Mouse (Mus musculus): ENCODE data around the gene Slc25a11.
A peak's percentile ranks its signal among the peaks of the same experiment; 100 is the strongest.

The Slc25a11 gene

DNA sequence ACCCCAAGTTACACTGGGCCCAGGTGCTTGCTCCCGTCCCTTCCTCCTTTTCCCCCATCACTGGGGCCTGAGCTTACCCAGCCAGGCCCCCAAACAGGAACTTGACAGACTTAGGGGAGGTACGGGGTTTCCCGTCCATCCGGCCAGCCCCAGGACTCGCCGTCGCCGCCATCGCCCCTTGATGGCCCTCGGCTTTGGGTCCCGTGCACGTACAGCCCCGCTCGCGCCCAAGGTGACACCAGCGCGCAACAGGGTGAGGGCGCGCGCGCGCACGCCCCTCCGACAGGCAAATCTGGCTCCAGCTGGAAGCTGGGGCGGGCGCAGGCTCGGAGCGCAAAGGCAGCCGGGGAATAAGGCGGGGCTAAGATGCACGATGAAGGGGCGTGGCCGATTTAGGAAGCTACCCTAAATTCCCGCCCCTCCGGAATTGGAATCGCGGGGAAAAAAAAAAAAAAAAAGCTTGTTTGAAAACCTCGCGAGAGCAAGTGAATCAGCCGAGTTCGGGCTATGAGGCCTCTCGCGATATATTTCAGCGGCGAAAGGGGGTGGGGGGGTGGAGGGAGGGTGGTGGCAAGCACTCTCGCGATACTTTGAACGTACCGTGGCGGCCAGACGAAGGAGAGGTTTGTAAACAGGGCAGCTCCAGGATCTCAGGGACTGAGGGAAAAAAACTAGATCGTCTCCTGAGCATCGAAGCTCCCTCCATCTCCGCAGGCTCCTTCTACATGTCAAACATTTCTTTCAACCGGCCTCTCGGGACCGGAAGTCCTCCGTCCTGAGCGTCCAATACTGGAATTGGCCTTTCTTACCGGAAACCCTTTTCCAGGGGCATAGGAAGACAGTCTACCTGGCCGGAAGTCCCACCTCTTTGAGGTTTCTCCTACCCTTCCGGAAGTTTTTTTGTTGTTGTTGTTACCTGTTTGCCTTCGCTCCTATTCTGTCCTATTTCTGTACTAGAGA lies at the start of gene Slc25a11, which contains the start of gene Rnf167:
TSS of gene Slc25a11 (minus strand) at position 789 of the 960 bp plus-strand sequence.
TSS of gene Rnf167 (plus strand) at position 545 of the 960 bp plus-strand sequence.
- peak; percentile 99 for DNase-seq

DNA sequence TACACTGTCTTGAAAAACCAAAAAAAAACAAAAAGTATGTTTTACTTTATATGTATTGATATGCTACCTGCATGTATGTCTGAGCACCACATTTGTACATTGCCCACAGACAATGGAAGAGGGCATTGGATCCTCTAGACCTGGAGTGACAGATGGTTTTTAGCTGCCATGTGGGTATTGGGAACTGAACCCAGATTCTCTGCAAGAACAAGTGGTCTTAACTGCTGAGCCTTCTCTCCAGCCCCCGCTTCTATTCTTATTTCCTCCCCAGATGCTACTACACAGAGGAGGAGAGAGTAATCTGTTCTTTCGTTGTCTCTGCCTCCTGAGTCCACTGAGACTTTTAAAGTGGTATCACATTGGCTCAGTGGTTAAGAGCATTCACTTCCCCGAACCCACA lies 46.2 kb upstream of the Slc25a11 start:
- no peak for DNase-seq

GRCm38 (mm10) chr11:70689578-70689977 lies 42.3 kb upstream of the Slc25a11 start:
- DNase-seq = peak; percentile 52

- no peak for DNase-seq
Measured at GRCm38 (mm10) chr11:70688372-70688771, 41.1 kb upstream of the Slc25a11 start.

- DNase-seq = peak; percentile 94
Measured at GRCm38 (mm10) chr11:70687601-70688199, 40.4 kb upstream of the Slc25a11 start, which contains the start of gene Camta2. Camta2 (minus strand) TSS chr11:70688105.

DNA sequence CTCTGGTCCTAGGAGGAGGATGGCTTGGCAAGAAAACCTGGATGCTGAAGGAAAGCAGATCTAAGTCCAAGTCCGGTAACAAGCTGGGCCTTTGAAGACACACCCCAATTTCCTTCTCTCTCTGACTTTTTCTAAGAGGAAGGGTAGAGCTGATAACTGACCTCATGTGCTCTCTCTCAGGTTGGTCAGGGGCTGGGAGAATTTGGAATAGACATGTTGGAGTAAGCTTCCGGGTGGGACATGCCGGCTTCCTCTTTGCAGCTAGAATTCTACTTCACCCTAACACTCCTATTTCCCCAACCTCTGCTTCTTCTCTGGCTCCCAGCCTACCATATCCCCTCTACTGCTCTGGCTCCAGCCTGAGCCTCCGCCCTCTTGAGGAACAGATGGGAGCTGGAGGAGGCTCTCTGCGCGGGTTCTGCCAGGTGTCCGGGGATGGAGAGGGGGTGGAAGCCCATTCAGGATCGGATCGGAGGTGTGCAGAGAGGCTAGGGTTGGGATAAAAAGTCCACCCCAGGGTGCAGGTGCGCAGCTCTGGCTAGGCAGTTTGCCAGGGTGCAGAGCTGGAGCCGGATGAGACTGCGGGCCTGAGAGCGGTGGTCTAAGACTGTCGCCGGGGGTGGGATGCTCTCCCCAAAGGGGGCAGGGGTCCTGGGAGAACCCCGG lies 39.8 kb upstream of the Slc25a11 start:
- peak; percentile 45 for DNase-seq

GRCm38 (mm10) chr11:70683640-70684039 lies 36.4 kb upstream of the Slc25a11 start:
- DNase-seq = no peak

- peak; percentile 30 for DNase-seq
Measured at GRCm38 (mm10) chr11:70681897-70682581, 34.8 kb upstream of the Slc25a11 start.

GRCm38 (mm10) chr11:70681170-70681569 lies 33.9 kb upstream of the Slc25a11 start:
- DNase-seq = no peak

- DNase-seq = no peak
Measured at GRCm38 (mm10) chr11:70679894-70680293, 32.6 kb upstream of the Slc25a11 start.

DNA sequence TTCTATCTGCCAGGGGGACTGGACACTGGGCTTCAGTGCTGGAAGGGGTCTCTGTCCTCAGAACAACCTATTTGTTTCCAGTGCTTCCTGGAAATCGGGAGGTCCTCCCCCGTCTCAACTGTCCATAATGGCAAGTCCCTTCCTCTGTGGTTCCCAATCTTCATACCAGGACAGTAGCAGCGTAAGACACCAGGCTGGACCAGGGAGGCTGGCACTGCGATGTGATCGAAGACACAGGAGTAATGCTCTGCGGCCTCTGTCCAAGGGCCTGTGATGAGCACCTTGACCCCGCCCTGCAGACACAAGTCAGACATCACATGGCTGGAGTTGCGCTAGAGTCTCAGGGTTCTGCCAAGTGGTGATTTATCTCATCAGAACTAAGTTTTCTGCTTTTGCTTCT lies 32.1 kb upstream of the Slc25a11 start:
- DNase-seq = no peak

DNA sequence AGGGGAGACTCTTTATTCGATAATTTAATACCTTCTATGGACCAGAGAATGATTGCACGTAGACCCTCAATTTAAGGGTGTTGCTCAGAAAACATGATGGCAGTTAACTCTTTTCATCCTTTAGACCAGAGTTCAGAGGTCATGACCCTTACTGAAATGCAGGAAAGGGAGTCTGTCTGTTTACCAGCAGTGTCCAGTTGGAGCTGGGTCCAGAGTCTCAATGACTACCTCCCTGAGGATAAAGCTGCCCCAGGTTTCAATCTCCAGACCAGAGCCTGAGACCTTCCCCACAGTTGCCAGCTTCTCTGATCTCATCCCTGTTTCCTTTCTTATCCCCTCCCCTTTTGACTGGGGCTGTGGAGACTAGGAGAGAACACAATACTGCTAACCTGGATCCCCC lies 31.3 kb upstream of the Slc25a11 start:
- no peak for DNase-seq

DNA sequence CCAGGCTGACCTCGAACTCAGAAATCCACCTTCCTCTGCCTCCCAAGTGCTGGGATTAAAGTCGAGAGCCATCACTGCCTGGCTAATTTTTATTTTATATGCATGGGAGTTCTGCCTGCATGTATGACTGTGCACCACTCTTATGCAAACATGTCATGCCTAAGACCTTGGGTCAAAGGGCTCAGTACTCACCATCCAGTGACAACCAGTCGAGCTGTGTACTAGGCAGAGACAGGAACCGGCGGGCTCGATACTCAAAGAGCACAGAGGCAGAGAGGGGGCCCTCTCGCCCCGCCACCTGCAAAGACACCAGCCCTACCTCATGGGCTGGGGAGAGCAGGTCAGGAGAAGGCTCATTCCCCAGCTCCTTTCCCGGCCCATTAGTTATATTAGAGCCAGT lies 30.8 kb upstream of the Slc25a11 start:
- DNase-seq = no peak

DNA sequence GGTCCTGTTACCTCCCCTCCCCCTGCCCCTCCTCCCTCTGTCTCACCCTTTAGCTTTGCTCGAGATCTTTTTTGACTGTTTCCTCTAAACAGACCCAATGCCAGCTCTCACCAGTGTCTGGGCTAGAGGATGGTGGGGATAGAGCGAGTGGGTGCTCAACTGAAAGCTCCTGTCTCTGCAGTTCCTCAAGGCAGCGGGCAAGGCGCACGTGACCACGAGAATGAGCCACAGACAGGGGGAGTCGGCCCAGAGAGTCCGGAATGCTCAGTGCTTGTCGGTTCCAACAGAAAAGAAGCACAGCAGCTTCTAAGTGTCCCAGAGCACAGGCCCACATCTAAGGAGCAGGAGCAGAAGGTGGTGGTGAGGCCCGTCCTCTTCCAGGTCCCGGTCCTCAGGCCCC lies 27.2 kb upstream of the Slc25a11 start:
- no peak for DNase-seq

- no peak for DNase-seq
Measured at GRCm38 (mm10) chr11:70674014-70674413, 26.7 kb upstream of the Slc25a11 start.

DNA sequence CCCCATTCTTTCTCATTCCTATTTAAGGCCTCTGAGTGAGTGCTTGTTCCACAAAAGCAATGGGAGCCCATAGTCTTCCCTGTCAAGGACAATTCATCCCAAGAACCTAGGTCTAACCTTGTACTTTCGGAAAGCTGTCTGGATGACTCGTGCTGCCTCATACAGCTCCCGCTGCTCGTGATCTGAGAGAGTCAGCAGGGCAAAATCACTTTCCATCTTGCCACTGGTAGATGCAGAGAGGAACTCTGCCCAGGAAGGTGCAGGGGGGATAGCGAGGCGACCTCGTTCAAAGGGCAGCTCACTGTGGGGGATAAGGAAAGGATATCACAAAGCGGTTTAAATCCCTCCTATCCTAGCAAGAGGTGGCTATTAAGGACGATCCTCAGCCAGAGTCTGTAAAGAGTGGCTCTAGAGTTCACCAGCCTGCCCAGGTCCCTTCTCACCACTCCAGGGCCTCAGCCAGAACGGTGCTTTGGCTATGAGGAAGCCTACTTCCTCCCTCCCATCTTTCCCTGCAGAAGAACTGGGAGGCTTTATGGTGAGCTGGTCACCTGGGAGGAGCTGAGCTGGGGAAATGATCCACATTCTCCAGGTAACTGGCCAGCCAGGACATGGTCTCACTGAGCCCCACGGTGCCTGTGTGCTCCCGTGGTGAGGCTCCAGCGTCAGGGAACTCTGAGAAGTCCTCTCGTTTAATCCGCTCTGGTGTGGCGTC lies 24.2 kb upstream of the Slc25a11 start:
- DNase-seq = peak; percentile 36

- DNase-seq = no peak
Measured at GRCm38 (mm10) chr11:70670483-70670882, 23.2 kb upstream of the Slc25a11 start.

DNA sequence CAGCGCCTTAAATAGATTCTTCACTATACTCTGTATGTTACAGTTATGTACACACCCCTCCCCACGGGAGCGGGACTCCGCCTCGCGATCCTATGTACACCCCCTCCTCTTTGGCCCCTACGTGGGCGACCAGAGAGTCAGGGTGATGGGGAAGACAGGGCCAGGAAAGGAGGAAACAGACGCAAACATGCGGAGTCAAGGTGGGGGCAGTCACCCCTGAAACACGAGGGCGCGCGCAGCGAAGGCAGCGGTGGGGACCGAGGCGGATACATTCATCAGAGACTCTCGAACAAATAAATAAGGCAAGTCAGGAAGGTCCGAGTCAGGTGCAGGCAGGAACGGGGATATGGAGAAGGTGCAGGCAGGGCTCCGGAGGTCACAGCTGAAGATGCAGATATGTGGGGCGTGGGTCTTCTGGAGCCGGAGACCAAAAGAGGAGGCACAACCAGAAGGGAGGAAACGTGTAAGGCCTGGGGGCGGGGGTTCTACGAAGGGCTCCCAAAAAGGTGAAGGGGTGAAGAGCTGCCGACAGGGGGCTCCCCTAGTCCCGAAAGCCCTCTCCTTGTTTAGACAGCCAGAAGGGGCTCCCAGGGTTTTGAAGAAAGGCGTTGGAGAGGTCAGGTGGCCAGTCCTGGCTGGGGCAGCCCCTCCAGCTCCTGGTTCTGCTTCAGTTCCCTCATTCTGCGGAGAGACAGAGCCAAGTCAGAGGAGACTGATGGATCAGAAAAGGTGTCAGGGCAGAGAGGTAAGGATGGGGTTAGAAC lies 22.5 kb upstream of the Slc25a11 start:
- DNase-seq = peak; percentile 78

GRCm38 (mm10) chr11:70668771-70669505 lies 21.7 kb upstream of the Slc25a11 start, which contains the start of gene Spag7:
Spag7 (minus strand) TSS chr11:70669416.
- peak; percentile 99 for DNase-seq

DNA sequence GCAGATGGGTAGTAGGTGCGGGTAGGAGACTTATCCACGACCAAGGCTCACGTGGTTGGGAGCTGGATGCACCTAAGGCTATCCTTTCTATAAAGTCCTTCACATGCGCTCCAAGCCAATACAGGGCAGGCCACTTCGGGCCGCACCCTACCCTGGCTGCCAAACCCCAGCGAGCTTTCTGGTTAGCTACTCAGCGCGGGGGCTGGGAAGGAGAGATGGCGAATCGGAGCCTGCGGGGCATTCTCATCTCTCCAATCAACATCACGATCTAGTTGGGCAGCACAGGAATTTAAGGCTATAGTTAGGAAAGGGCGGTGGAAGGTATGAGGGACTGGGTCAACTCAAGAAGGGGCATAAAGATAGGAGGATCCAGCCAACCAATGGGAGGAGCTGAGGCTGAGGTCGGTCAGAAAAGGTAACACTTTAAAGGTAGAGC lies 21.1 kb upstream of the Slc25a11 start:
- DNase-seq = no peak
